Mouse (Mus musculus) liver, embryonic 18 days (tissue): ENCODE results near the gene Siah3. TPM values are rescaled to one million over a fixed set of nuclear protein-coding genes. Genes with fewer than 3 reads are reported as not detected.

Source experiments
- polyA plus RNA-seq: library from polyadenylated mRNA; depleted of rRNA; stranded (reverse); fragments of >200 nt; gene quantifications from 2 replicates; pipeline ENCODE4 v1.2.3, GENCODE M21; 2012; rRNA removed

Siah3 gene
- polyA plus RNA-seq: 0.02 and 0.04 TPM in 2 replicates

DNA sequence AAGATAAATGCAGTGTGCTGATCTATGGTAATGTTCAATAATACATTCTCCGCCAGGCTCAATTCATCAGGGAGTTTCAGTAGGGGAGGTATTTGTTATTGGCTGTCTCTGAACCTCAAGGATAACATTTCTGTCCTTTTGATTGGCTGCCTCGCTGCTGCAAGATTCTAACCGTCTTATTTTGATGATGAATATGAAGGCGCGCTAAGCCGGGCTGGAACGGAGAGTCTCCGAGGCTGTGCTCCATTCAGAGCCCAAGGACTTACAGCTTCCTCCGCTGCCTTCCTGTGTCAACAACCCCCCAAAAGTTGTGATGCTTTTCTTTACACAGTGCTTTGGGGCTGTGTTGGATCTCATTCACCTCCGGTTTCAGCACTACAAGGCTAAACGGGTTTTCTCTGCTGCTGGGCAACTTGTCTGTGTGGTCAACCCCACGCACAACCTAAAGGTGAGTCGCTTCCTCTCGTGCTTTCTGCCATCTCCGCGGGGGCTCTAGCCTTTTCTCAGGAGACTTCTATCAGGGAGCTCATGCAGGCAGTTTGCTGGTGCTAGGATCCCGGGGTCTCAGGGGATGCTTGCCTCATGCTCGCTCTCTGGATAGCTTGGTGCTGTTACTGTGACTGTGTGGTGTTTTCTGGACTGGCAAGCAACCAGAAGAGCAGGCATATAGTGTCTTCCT is at the start of gene Siah3:
Gene Siah3 (plus strand): TSS at position 240 of the 679 bp plus-strand sequence.

Other genes with a start within 250 kb of the Siah3 start
- gene Cpb2, start 213.7 kb upstream of the Siah3 start, polyA plus RNA-seq: 406 and 409 TPM in 2 replicates
- 10.7 and 13.2 TPM in 2 replicates for gene Zc3h13, start 171.6 kb upstream of the Siah3 start, polyA plus RNA-seq
- gene Spert, start 137.1 kb downstream of the Siah3 start, polyA plus RNA-seq: not detected in 2 replicates
- gene Erich6b, start 186.3 kb downstream of the Siah3 start, polyA plus RNA-seq: not detected in 2 replicates